Mouse (Mus musculus) right cerebral cortex, postnatal 4 days (tissue): ENCODE measurements around the gene Zdhhc19.
A peak's percentile ranks its signal among the peaks of the same experiment; 100 is the strongest.
"Not testable (repeated sequence)": the region's sequence is repeated elsewhere in the genome, so short reads cannot be mapped to it uniquely, and the experiment has no call there.

Experiments
- DNase-seq: peaks from one replicate; pipeline ENCODE4 v3.0.0-alpha.2; 2022

Zdhhc19 gene

DNA sequence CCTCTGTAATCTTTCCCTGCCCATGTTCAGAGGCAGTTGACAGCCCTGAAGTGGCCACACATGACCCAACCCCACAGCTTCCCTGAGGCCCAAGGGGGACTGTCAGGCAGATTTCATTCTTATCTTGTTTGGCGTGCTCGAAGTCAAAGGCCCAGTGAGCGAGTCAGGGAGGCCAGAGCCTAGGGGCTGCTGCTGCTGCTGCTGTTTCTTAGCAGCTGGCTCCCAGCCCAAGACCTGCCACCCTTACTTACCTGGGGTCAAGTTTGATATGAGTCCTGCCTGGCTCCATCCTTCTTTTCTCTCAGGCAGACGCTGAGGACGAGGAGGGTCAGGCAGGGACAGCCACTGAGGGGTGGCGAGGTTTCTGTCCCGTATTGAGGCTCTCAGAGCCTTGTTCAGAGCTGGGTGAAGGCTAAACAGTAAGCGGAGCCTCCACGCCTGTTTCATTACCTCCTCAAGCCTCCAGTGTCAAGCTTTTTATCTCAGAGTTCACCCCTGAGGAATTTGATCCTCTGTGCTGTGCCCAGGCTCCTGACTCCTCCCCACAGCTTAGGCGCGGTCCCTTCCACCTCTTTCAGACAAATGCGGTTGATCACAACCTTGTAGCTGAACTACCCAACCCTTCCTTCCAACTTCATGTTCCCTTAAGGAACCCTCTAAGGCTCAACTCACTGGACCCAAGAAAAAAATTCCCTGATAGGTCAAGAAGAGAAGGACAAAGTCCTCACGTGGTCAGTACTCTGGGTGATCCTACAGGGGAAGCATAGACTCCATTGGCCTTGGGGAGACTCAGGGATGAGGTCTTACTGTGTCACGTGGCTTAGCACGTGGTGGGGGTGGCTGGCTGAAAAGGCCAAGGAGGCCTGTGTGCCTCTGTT lies 8.6 kb upstream of the Zdhhc19 start, which contains the start of gene Slc51a:
Gene Slc51a (minus strand): TSS at position 646 of the 878 bp plus-strand sequence.
- DNase-seq = no peak

DNA sequence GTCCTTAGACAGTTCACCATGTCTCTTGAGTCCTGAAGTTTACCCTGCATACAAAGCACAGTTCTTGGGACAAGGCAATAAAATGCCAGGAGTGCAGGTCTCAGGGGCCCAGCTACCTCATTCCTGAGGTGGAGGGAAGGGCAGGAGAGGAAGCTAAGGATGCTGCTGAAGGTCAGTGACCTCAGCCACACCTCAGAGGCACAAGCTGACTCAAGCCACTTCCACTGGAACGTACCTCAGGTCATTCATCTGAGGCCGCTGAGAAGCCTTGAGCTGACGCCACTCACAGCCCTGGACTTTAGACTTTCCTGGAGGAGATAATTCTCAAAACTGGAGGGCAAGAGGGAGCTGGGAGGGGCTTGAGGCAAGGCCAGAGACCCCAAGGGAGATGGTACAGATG lies 7.1 kb upstream of the Zdhhc19 start:
- DNase-seq = no peak

DNA sequence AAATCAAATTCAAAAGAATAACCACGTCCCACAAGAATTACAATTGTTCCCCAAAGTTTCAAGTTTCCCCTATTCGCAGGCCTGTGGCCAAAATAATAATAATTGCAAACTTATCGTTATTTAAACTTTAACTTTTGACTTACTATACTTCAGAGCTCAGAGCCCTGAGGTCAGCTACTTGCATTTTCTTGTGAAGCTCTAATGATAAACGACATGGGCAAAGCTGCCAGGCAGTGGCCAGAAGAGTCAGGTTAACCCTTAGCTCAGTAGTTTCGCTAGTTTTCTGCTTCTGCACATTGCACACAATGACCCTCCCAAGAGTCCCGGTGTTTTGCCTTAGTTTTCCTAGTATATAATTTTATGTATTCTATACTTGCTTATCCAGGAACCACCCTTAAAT lies 1.7 kb upstream of the Zdhhc19 start:
- not testable (repeated sequence) for DNase-seq

DNA sequence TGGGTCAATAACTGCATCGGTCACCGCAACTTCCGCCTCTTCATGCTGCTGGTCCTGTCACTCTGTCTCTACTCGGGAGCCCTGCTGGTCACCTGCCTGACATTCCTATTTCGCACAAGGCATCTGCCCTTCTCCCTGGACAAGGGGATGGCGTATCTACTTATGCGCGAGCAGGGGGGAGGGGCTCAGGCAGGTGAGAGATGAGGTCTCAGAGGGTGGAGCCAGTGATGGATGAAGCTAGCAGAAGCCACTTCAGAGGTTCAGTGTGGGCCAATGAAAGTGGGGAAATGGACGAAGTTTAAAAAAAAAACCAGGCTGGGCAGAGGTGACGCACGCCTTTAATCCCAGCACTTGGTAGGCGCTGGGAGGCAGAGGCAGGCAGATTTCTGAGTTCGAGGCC lies 2.9 kb downstream of the Zdhhc19 start:
- no peak for DNase-seq

DNA sequence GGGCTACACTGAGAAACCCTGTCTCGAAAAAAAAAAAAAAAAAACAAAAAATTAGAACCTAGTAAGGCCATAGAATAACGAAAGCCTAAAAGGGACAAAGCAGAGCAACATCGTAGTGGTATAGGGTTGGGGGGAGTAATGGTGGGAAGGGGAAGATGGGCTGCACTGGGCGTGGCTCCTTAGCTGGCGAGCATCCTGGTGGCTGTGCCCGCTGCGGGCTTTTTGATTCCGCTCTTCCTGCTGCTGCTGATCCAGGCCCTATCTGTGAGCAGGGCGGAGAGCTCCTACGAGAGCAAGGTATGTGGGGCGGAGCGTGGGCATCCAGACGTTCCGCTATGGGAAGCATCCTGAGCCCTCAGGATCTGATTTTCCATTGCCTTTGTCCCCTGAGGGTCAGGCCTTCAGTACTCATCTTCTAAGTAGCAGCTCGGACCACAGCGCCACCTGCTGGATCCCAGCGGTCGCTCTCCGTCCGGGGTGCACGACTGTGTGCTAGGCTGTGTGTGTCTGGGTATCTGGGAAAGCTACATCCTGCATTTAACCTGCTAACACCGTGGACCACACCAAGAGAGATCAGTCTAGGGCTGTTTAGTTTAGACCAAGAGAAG lies 3.5 kb downstream of the Zdhhc19 start:
- peak; percentile 89 for DNase-seq

DNA sequence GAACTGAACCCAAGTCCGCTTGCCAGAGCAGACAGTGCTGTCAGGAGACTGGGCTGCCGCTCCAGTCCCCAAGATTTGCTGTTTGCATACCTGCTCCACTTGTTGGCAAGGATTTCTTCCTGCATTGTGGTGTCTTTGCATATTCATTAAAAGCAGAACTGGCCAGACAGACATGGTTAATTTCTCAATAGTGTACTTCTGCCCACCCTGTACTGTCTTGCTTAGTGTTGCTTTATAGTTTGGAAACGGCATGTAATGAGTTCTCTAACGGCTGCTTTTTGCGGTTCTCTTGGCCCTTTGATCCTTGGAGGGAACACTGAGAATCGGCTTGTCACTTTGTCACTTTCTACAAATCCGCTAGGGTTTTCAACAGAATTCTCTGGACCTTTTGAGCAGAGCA lies 5.4 kb downstream of the Zdhhc19 start:
- no peak for DNase-seq

DNA sequence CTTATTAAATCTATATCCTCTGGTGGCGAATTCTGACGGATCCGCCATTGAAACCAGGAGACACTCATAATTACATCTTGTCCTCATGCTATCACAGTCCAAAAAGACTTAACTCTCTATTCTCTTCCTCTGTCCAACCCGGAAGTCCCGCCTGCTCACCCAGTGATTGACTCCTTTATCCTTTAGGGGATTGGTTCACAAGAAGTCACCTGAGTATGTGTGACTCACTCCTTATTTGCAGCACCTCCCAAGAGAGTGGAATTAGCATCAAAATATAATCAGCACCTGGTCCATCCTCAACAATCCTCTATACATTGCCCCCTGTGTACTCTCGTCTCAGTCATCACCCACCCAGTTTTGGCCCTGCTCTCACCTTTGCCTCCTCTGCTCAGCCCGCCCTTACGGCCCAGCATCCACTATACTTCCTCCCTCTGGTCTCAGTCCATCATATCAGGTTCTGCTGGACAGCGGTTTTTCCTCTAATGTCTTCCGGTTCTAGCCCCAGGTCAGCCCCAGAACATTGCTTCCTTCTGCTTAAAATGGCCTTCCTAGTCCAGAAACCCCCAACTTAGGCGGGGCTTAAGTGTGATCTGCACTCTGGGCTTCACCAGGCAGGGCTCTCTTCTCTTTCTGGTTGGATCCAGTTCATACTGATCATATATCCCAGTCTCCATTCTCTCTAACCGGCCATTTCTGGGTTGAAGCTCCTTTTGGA lies 6.7 kb downstream of the Zdhhc19 start:
- no peak for DNase-seq

DNA sequence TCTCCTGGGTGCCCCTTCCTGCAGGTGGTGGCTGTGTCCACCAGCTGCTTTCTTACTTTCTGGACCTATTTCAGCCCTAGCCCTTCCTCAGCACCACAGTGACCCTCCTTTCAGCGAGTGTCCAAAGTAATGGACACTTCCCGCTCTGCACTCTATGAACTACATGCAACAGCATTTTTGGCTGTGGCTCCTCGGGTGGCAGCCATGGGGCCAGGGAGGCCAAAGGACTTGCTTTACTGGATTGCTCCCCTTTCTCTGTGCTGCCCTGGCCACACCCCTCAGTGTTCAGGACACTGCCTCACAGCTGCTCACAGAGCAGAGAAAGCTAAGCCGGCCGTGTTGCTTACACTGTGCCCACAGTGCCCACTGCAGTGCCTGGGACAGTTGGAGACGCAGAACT lies 7.6 kb downstream of the Zdhhc19 start:
- DNase-seq = no peak

DNA sequence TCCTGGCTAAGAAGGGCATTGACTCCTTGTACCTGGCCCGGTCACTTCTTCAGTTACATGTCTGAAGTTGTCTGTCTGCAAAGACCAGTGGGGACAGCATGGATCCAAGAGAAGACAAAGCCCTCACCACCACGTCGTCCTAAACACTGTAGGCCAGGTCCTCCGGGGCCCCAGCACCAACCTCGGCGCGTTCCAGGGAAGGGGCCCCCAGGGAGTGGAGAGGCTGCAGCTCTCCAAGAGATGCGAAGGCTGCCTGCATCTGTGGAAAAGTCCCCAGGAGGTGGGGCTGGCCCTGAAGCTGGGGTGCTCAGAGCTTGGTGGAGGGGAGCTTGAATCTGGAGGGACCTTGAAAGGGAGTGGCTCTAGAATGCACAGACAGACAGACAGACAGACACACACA lies 10.2 kb downstream of the Zdhhc19 start:
- DNase-seq = no peak

DNA sequence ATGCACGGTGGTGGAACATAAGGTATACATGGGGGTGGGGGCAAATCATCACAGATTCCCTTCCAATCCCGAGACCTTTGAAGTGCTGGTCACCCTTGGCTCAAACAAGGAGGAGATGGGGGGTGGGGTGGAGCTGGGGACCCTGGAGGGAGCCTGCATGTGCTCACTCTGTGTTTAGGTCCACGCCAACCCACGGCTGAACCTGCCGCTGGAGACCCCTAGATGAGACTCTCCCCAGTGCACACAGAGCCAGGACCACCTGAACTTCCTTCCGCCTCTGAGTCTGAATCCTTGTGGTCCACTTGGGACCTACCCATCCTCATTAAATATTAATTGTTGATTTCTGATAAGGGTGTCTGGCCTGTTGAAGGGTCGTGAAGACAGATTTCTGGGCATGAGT lies 10.8 kb downstream of the Zdhhc19 start:
- no peak for DNase-seq

DNA sequence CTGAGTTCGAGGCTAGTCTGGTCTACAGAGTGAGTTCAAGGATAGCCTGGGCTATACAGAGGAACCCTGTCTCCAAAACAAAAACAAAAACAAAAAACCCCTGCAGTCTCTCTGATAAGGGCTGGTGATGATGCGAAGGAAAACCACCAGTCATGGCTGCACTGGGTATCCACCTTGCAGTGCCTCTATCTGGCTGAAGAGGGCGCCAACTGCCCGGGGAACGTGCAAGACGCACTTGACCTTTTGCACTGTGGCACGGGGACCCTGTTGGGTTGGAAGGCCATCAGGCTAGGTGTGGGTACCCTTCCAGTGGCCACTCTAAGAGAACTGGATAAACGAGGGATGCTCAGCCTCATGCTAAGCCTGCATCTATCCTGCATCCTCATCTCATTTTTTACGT lies 11.3 kb downstream of the Zdhhc19 start:
- peak; percentile 46 for DNase-seq

DNA sequence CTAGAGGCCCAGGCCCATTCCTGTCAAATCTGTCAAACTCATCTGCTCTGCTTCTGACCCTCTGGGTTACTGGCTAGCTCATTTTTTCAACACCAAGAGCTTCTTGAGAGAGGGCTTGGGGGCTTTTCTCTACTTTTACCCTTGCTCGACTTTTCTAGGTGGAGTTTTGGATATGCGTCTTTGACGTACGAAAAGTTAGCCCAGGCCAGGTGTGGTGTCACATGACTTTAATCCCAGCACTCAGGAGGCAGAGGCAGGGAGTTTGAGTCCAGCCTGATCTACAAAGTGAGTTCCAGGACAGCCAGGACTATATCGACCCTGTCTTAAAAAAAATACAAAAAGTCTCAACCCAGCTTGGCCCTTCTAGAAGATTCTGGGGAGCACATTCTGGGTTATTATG lies 12.0 kb downstream of the Zdhhc19 start:
- DNase-seq = no peak

DNA sequence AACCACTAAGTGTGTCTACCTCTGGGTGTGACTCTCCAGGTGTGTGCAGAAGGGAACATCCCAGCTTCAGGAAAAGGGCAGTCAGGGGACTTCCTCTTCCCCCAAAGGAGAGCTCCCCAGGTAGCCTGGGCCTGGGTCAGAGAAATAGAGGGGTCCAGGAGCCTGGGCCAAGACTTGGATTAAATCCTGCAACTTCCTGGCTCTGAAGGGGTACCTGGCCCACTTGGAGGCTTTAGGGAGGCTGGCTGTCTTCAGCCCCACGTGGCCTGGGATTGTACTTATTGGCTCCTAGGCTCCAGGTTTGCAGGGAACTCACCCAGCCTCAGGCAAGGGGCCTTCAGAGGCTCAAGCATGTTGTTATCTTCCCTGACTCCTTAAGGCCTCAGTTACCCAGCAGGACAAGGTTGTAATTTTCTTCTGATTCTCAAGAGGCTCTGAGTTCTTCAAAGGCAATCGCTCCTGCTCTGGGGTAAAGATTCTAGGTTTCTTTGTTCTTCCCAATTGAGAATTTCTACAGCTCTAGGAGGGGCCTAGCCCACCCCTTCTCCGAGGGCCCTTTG lies 12.5 kb downstream of the Zdhhc19 start:
- no peak for DNase-seq

DNA sequence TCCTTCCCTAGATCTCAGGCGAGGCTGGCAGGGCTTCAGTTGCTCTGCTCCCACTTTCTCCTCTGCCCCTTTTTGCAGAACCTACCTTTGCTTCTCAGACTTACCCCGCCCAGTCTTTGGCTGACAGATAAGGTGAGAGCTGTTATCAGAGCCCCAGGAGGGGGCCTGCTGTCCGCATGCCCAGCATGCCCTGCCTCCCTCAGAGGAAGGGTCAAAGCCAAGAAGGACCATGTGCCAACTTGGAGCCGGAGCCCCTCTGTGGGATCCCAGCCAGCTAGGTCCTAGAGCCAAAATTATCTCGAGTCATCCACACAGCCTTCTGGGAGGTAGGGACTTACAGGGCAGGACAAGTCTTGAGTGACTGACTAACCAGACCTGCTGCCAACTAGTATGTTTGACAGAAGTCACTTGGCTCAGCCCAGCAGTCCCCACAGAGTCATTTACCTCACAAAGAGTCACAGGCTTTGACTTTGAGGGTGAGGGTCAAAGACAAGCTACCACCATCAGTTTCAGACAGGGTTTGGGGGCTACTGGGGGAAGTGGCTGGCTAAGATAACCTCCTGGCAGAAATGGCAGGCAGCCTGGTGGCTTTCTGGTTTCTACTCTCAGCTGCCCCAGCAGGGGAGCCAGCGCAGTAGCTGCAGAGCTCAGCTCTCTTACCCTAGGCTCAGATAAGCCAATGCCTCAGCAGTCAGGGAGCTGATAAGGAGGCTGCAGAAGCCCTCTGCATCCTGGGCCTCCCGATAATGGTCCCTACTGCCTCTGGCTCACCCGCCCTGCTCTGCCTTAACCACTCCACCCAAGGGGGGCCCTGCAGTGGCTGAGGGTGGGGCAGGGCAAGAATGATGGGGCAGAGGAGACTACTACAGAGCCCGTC lies 13.2 kb downstream of the Zdhhc19 start:
- no peak for DNase-seq

DNA sequence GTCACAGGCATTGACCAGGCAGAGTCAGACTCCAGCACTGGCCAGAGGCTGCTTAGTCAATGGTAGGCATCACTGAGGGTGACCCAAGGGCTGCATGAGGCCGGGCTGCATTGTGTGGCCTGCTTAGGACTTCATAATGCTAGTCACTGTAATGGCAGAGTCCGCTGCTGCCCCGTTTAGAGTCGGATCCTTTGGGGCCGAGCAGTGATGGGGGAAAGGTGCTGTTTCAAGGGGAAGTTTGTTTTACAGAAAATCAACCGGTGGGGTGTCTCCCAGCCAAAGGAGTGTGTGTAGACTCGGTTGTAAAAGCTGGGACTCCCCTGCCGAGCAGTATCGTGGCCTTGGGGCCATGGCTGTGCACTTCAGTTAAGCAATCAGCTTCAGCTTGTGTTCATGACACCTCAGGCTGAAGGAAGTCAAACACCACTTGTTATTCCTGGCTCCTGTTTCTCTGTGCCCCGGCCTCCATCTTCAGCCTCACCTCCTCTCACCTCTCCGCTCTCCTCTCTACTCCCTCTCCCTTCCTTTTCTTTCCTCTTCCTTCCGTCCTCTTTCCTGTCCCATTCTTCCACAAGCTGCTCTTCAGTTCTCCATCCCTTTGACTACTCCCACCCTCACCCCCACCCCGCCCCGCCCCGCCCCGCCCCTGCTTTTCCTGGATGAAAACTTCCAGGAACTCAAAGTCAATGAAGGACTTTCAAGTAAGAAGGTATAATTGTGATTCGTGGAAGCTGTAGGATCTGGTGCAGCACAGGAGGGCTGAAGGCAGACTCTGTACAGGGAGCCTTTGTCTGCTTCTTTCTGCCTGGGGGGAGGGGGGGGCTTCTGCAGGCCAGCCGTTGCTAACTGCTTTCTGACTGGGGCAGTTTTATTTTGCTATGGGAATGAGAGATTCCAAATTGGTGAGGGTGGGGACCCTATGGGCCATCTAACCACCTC lies 14.6 kb downstream of the Zdhhc19 start:
- no peak for DNase-seq

DNA sequence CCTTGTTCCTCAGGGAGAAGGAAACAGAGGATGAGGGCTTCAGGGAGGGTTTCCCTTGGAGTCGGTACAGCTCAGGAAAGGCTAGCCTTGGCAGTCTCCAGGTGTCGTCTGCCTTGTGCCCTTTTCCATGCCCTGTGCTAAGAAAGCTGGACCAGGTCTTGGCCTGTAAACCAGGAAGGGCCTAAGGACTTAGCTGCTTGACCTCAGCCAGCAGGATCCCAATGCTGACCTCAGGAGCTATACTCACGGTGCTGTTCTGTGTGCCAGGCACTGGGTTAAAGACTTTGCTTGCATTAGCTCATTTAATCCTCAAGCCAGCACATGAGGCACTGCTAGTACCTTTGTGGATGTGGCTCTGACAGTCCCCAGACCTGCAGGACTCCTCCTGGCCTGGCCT lies 15.3 kb downstream of the Zdhhc19 start:
- DNase-seq = no peak

DNA sequence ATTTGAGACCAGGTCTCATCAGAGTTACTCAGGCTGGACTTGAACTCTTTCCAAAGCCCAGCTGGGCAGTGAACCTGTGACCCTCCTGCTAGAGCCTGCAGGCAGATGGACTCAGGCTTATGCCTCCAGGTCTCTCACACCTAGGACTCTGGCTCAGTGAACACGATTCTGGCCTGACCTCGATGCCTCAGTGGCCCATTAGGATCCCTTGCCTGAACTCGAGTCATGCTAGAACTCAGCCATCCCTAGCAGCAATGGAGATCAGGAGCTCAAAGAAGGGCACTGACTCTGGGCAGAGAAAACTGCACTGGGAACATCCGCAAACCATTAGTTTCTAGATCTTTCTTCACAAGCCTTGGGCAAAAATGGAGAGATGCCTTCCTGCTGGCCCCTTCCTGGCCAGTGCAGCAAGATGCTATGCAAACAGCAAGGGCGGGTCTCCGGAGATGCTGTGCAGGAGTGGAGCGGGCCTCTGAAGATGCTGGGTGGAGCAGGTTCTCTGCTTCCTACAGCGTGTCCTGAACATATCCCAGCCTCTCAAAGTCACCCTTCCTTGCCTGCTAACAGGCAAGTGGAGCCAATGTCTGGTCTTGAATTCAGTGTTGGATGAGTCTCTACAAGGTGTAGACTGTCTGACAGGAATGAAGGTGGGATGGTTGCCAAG lies 15.9 kb downstream of the Zdhhc19 start:
- no peak for DNase-seq

DNA sequence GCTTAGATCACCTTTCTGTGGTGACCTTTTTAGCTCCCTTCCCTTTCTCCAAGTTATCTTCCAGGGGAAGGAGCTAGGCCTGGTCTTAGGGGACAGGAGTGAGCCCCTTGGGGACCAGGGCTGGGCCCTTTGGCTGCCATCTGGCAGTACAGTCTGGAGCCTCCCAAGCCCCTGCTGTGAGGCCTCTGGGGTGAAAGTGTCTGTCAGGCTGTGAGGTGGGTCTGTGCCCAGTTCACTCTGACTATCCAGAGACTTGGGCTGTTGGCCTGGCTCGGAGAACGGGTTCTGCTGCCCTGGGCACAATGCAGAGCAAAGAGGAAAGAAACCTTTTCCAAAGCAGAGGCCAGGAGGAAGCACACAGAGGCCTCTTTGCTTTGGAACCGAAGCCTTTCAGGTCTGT lies 16.9 kb downstream of the Zdhhc19 start:
- DNase-seq = no peak

DNA sequence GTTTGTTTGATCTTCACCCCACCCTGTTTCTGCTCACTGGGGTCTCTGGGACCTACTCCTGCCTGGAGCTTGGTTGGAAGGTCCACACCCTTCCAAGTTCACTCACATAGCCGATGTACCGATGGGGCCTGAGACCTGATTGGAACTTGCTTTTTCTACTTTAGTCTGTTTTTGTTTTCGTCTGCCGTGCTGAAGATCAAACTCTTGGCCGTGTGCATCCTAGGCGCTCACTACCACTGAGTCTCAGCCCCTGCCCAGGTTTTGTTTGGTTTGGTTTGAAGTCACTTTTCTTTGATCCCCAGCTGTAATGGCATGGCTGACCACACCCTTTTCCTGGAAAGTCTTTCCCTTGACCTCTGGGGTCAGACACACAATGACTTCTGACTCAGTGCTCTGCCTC lies 17.3 kb downstream of the Zdhhc19 start:
- DNase-seq = no peak

DNA sequence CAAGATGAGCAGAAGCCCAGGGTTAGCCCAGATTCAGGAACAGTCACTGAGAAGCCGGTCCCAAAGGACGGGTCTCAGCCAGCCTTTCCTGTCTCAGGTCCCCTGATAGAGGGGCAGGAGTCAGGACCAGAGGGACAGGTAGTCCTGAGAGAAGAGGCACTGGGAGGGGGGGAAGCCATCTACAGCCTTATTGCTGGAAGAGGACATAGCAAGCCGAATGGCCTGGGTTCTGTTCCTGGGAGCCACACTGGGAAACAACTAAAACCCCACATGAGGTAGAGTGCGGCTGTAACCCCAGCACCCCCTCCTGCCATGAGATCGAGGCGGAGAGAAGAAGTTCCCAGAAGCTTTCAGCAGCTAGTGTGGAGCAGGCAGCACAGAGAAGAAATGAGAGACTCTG lies 17.9 kb downstream of the Zdhhc19 start:
- no peak for DNase-seq
